Mouse (Mus musculus) embryonic facial prominence, embryonic 15.5 days (tissue): ENCODE data around the gene Akt1. TPM values are rescaled to one million over a fixed set of nuclear protein-coding genes. Genes with fewer than 3 reads are reported as not detected.

Experiments
- ATAC-seq: fragments of 200-750 bp; cut with Nextera tagmentation; 2 replicates; pipeline ENCODE4 v1.8.0; 2017; ENCODE audit warnings: low read depth, moderate TSS enrichment; ENCODE audit not compliant: insufficient number of reproducible peaks, low FRiP score, low TSS enrichment
- H3K27ac ChIP-seq: fragments of 300-500 bp; sonication (generic); replicated peaks from 2 replicates; pipeline ENCODE4 v1.5.1; 2015; ENCODE audit warnings: mild to moderate bottlenecking, inconsistent platforms
- H3K27me3 ChIP-seq: fragments of 300-500 bp; sonication (generic); 2 replicates; pipeline ENCODE4 v1.6.1; 2015; ENCODE audit warnings: inconsistent platforms
- H3K36me3 ChIP-seq: fragments of 300-500 bp; sonication (generic); 2 replicates; pipeline ENCODE4 v1.6.1; 2015; ENCODE audit warnings: mild to moderate bottlenecking, inconsistent platforms
- H3K4me1 ChIP-seq: fragments of 300-500 bp; sonication (generic); 2 replicates; pipeline ENCODE4 v1.6.1; 2015; ENCODE audit warnings: inconsistent platforms
- H3K4me2 ChIP-seq: fragments of 300-500 bp; sonication (generic); replicated peaks from 2 replicates; pipeline ENCODE4 v1.6.1; 2015; ENCODE audit warnings: mild to moderate bottlenecking, inconsistent platforms
- H3K4me3 ChIP-seq: fragments of 300-500 bp; sonication (generic); replicated peaks from 2 replicates; pipeline ENCODE4 v1.5.1; 2015; ENCODE audit warnings: mild to moderate bottlenecking, inconsistent platforms
- H3K9ac ChIP-seq: fragments of 300-500 bp; sonication (generic); 2 replicates; pipeline ENCODE4 v1.6.1; 2015; ENCODE audit warnings: inconsistent platforms
- H3K9me3 ChIP-seq: fragments of 300-500 bp; sonication (generic); replicated peaks from 2 replicates; pipeline ENCODE4 v1.6.1; 2016; ENCODE audit warnings: inconsistent platforms
- WGBS: fragments of 180-500 bp; shearing (Covaris S2); methylation state at CpG from one replicate; pipeline ENCODE4 v1.1.7; 2015; 5-methylcytosine and 5-hydroxymethylcytosine counted together
- polyA plus RNA-seq: library from polyadenylated mRNA; unstranded; fragments of >200 nt; fragmentation: Nextera tagmentation; extraction: Ambion mirVana; gene quantifications from 2 replicates; pipeline ENCODE4 v1.2.1, GENCODE M21; 2015

Akt1 gene
- polyA plus RNA-seq, 1 experiment from 2014 or later = 84.9 TPM

GRCm38 (mm10) chr12:112621900-112622299 is 52.8 kb downstream of the Akt1 start:
- WGBS = 84% methylated on average over 3 of the region's 3 CpGs
- Histone ChIP-seq H3K9ac (no peak overlapping the region), H3K4me3 (no peak overlapping the region), H3K36me3 (no peaks in the 10 kb centered on the region), H3K27ac (no peak overlapping the region), H3K4me1 (peaks cover 44% of the 10 kb centered on the region), H3K4me2 (no peak overlapping the region), H3K27me3 (peaks cover 26% of the 10 kb centered on the region), H3K9me3 (no peaks in the 10 kb centered on the region)
- no peak for ATAC-seq

DNA sequence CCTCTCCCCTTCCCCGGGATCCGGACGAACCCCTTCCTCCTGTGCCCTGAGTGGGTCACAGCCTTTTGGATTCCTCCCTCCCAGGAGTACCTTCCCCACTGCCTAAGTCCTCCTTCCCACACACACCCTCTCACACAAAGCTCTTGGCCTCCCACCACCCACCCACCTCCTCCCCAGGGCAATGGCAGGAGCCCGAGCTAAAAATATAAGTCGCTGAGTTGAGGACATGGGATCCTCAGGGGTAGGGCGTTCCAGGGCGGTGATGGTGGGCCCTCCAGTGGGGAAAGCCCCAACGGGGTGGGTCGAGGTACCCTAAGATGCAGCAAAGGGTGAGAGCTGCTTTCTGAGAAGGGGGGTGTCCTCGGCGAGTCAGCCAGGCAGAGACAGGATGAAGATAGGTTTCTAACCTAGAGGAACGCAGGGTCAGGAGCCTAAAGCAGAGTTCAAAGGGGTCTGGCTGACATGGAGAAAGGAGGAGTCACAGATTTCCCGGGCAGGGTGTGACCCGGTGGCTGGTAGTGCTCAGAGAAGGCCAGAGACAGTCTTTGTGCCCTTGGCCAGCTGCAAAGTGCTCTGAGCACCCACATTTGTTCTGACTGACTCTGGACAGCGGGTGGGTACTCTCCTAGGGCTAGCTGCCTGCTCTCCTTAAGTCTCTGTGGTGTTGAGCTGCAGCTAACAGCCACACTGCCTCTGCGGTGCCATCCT is 54.2 kb downstream of the Akt1 start:
- ATAC-seq = no peak
- H3K36me3 ChIP-seq = no peaks in the 10 kb centered on the region
- H3K27me3 ChIP-seq = peaks cover 26% of the 10 kb centered on the region
- WGBS = 13% methylated on average over 16 of the region's 16 CpGs
- no peaks in the 10 kb centered on the region for H3K9me3 ChIP-seq
- H3K4me3 ChIP-seq = peak overlapping the region; percentile 45
- H3K9ac ChIP-seq = 0 out of 2 replicates have a peak overlapping the region, but pooled peaks have one; percentile 26
- peaks cover 35% of the 10 kb centered on the region for H3K4me1 ChIP-seq
- no peak overlapping the region for H3K27ac ChIP-seq
- H3K4me2 ChIP-seq = peak overlapping the region; percentile 82

GRCm38 (mm10) chr12:112619686-112620353 is 54.9 kb downstream of the Akt1 start, which contains the start of gene Adssl1:
Adssl1 (plus strand) TSS chr12:112620045.
- WGBS = under 1% methylated on average over 56 of the region's 56 CpGs
- H3K4me1 ChIP-seq = peaks cover 35% of the 10 kb centered on the region
- peaks cover 26% of the 10 kb centered on the region for H3K27me3 ChIP-seq
- H3K9me3 ChIP-seq = no peaks in the 10 kb centered on the region
- no peaks in the 10 kb centered on the region for H3K36me3 ChIP-seq
- H3K4me2 ChIP-seq = peak within 1 kb of the TSS; percentile 82
- H3K27ac ChIP-seq = no peak within 1 kb of the TSS; the same call in 1 of the 2 replicates
- peak; percentile 35; the same call in 1 of the 2 replicates for ATAC-seq
- peak within 1 kb of the TSS; percentile 26; the same call in 1 of the 2 replicates for H3K9ac ChIP-seq
- peak within 1 kb of the TSS; percentile 45 for H3K4me3 ChIP-seq

DNA sequence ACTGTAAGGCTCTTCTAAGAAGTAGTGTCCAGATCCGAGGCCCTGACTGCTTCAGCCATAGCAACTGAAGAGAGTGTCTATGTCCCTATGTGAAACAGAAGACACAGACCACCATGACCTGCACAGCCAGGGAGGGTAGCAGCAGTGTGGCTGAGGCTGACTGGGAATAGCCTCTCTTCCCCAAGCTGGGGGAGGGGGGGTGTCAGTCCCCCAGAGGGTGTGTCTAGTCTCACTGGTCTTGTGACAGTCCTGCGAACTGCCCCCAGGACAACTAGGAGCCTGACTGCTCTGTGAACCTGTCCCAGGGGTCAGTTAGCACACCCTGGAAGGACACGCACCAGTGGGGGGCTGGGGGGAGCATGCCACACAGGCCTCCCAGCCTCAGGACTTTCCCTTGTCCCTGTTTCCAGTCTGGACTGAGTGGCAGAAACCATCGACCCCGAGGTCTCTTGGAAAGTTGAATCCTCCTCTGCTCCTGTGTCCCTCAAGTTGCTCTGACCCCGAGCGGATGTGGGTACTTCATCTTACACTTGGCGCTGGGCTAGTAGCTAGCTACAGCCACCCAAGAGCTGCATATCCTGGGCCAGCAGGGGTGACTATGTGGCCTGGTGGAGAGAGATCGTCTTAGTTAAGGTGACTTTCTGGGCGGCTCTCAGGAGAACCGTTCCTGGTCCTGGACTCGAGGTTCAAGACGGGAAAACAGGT is 55.6 kb downstream of the Akt1 start:
- no peak overlapping the region; the same call in 1 of the 2 replicates for H3K27ac ChIP-seq
- no peaks in the 10 kb centered on the region for H3K36me3 ChIP-seq
- H3K9ac ChIP-seq = no peak overlapping the region
- ATAC-seq = no peak
- peaks cover 26% of the 10 kb centered on the region for H3K27me3 ChIP-seq
- peak overlapping the region; percentile 82 for H3K4me2 ChIP-seq
- H3K4me3 ChIP-seq = peak overlapping the region; percentile 45
- no peaks in the 10 kb centered on the region for H3K9me3 ChIP-seq
- 27% methylated on average over 13 of the region's 13 CpGs for WGBS
- peaks cover 35% of the 10 kb centered on the region for H3K4me1 ChIP-seq

GRCm38 (mm10) chr12:112617898-112618380 is 56.7 kb downstream of the Akt1 start:
- H3K27ac ChIP-seq = no peak overlapping the region
- no peak overlapping the region for H3K9ac ChIP-seq
- H3K4me3 ChIP-seq = no peak overlapping the region
- peak; percentile 63 for ATAC-seq
- H3K27me3 ChIP-seq = peaks cover 26% of the 10 kb centered on the region
- 12% methylated on average over 8 of the region's 8 CpGs for WGBS
- H3K9me3 ChIP-seq = no peaks in the 10 kb centered on the region
- H3K4me2 ChIP-seq = 0 out of 2 replicates have a peak overlapping the region, but pooled peaks have one; percentile 12
- H3K4me1 ChIP-seq = peaks cover 35% of the 10 kb centered on the region
- no peaks in the 10 kb centered on the region for H3K36me3 ChIP-seq

DNA sequence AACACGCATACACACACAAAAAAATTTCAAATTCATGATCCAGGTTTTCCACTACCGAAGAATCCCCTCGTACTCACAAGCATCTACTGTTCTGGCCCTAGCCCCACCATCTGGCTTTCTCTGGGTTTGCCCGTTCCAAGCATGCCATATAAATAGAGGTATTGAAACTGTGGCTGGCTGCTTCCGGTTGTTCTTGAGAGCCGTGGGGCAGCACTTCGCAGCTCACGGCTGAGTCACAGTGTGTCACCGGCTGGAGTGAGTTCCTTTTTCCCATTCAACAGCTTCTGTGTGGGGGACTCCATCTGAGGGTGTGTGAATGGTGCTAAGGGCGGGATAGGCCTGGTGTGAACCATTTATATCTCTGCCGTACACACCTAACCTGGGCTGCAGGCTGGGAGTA is 57.5 kb downstream of the Akt1 start:
- 73% methylated on average over 11 of the region's 11 CpGs for WGBS
- H3K27ac ChIP-seq = no peak overlapping the region
- H3K4me1 ChIP-seq = peaks cover 35% of the 10 kb centered on the region
- no peak overlapping the region for H3K4me2 ChIP-seq
- no peak overlapping the region for H3K4me3 ChIP-seq
- no peak overlapping the region for H3K9ac ChIP-seq
- ATAC-seq = no peak
- peaks cover 26% of the 10 kb centered on the region for H3K27me3 ChIP-seq
- H3K9me3 ChIP-seq = no peaks in the 10 kb centered on the region
- peaks cover 3% of the 10 kb centered on the region; the same call in 1 of the 2 replicates for H3K36me3 ChIP-seq

GRCm38 (mm10) chr12:112616668-112617067 is 58.0 kb downstream of the Akt1 start:
- Histone ChIP-seq H3K9ac (no peak overlapping the region), H3K4me3 (no peak overlapping the region), H3K4me1 (peaks cover 35% of the 10 kb centered on the region), H3K27ac (no peak overlapping the region), H3K27me3 (peaks cover 21% of the 10 kb centered on the region), H3K36me3 (peaks cover 8% of the 10 kb centered on the region; the same call in 1 of the 2 replicates), H3K4me2 (no peak overlapping the region), H3K9me3 (no peaks in the 10 kb centered on the region)
- 49% methylated on average over 9 of the region's 9 CpGs for WGBS
- ATAC-seq = no peak

GRCm38 (mm10) chr12:112609031-112609430 is 65.7 kb downstream of the Akt1 start:
- Histone ChIP-seq H3K4me1 (peaks cover 8% of the 10 kb centered on the region), H3K9me3 (no peaks in the 10 kb centered on the region), H3K27ac (no peak overlapping the region), H3K4me3 (no peak overlapping the region), H3K27me3 (no peaks in the 10 kb centered on the region), H3K36me3 (peaks cover 25% of the 10 kb centered on the region; the same call in 1 of the 2 replicates), H3K9ac (no peak overlapping the region), H3K4me2 (no peak overlapping the region)
- 85% methylated on average over 10 of the region's 10 CpGs for WGBS
- ATAC-seq = no peak

GRCm38 (mm10) chr12:112606998-112607397 is 67.7 kb downstream of the Akt1 start:
- Histone ChIP-seq H3K4me3 (no peak overlapping the region), H3K4me2 (no peak overlapping the region), H3K27ac (no peak overlapping the region), H3K27me3 (no peaks in the 10 kb centered on the region), H3K9ac (no peak overlapping the region), H3K36me3 (peaks cover 34% of the 10 kb centered on the region), H3K9me3 (no peaks in the 10 kb centered on the region), H3K4me1 (peaks cover 8% of the 10 kb centered on the region)
- 63% methylated on average over 6 of the region's 6 CpGs for WGBS
- no peak for ATAC-seq

GRCm38 (mm10) chr12:112605766-112606165 is 68.9 kb downstream of the Akt1 start:
- H3K4me3 ChIP-seq = no peak overlapping the region
- no peak for ATAC-seq
- H3K9ac ChIP-seq = no peak overlapping the region
- WGBS = 45% methylated on average over 6 of the region's 6 CpGs
- H3K9me3 ChIP-seq = no peaks in the 10 kb centered on the region
- no peak overlapping the region for H3K4me2 ChIP-seq
- H3K4me1 ChIP-seq = peaks cover 8% of the 10 kb centered on the region
- no peak overlapping the region for H3K27ac ChIP-seq
- peaks cover 37% of the 10 kb centered on the region for H3K36me3 ChIP-seq
- no peaks in the 10 kb centered on the region for H3K27me3 ChIP-seq
